Mouse (Mus musculus): Measurements from ENCODE around the gene Hcn2.
"Not testable (repeated sequence)": the region's sequence is repeated elsewhere in the genome, so short reads cannot be mapped to it uniquely, and the experiment has no call there.

Hcn2 gene

GRCm38 (mm10) chr10:79745411-79745810, 29.0 kb downstream of the Hcn2 start:
- DNase-seq, result no peak

DNA sequence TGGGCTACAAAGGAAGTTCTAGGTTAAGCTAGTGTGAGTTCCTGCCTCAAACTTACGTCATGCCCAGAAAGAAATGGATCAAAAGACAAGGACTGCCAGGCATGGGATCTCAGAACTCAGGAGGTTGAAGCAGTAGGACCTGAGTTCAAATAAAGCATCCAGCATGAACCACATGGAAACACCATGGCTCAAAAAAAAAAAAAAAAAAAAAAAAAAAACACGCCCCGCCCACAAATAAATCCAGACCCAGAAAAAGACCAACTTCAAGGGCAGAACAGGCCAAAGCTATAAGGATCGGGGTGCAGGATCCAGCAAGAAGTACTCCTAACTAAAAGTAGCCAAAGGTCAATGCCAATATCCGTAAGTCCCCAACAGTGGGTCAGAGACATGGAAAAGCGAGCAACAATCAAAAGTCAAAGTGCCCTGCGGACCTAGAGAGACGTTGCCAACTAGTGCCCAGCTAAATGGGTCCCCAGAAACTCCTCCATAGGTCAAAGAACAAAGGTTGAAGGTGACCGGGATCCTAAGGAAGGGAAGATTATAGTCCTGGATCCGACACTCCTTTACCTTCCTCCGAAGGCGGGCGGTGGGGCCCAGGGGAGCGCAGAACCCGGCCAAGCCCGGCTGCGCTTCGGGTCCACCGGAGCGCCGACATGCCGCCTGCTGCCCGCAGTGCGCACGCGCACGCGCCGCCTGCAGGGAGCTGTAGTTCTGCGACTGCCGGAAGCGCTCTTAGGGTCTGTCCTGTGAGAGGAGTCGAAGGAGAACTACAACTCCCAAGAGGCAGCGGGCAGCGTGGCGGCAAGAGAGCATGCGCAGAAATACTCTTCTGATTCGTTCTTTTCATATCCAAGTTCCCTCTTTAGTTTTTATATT, 29.7 kb downstream of the Hcn2 start, which contains the start of gene Polrmt:
TSS of gene Polrmt (minus strand) at position 684 of the 876 bp plus-strand sequence.
- peak; percentile 97 to 98 for DNase-seq

DNA sequence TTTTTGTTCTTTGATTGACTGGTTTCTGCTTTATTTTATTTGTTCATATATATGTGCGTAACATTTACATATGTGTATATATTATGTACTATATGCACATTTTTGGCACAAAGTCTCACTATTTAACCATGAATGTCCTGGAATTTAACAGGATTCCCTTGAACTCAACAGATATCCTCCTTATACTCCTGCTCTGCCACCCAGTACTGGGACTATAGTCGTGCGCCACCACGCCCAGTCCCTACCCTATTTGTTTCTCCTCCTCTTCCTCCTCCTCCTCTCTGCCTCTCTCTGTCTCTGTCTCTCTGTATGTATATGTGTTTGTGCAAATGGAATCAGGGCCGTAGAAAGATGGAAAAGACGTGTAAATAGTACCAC, 30.3 kb downstream of the Hcn2 start:
- DNase-seq, result peak in 1 of 2 experiments; percentile 22

GRCm38 (mm10) chr10:79748496-79748895, 32.1 kb downstream of the Hcn2 start:
- no peak for DNase-seq

- DNase-seq, result peak; percentile 76 to 81
These were observed 38.6 kb downstream of the Hcn2 start, which contains the start of gene Fgf22 for GRCm38 (mm10) chr10:79754856-79755516. Fgf22 (plus strand) TSS chr10:79755076.

DNA sequence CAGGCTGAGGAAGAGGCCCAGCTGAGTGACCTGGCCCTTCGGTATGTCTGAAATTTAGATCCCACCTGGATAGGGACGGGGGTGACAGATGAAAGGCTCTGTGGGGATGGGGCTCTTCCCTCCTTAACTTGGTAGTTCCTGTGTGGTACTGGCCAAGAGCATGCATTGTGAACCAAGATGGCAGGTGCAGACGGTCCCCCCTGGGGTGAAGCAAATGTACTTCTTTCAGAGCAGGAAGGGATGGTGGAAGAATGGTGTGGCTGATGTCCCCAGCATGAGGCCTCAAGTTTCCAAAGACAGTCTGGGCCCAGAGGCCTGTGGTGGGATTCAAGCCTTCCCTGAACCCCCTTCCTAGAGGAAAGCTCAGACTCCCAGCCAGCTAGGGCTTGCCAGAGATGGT, 39.4 kb downstream of the Hcn2 start:
- peak; percentile 40 to 42 for DNase-seq

GRCm38 (mm10) chr10:79756660-79757059, 40.2 kb downstream of the Hcn2 start:
- DNase-seq, result peak in 1 of 2 experiments; percentile 17

DNA sequence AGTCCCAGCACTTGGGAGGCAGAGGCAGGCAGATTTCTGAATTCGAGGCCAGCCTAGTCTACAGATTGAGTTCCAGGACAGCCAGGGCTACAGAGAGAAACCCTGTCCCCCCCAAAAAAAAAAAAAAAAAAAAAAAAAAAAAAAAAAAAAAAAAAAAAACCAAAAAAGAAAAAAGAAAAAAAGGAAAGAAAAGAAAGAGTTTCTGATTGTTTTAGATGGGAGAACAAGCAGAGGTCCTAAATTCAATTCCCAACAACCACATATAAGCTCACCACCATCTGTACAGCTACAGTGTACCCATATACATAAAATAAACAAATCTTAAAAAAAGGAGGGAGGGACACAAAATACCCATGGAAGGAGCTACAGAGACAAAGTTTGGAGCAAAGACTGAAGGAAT, 43.2 kb downstream of the Hcn2 start:
- DNase-seq, result not testable (repeated sequence)

DNA sequence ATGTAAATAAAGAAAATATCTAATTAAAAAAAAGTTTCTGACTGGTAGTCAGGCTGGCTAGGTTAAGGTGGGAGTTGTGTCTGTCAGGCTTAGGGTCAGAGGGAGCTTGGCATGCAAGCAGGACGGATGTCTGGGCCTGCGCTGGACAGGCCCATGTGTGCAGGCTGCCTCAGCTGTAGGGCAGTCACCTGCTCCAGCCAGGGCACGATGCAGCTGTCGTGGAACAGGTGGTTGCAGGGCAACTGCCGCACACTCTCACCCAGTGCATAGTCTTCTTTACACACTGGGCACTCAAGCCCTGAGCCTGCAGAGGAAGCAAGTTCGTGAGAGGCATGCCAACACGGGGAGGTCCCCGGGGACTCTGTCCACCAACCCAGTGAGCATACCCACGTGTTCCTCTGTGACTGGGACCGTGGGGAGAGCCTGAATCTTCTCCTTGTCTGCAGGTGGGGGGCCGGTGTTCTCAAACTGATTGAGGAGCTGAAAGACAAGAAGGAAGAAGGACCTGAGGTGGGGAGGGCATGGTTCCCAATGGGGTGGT, 44.2 kb downstream of the Hcn2 start:
- no peak for DNase-seq

- no peak for DNase-seq
These were observed 46.4 kb downstream of the Hcn2 start for GRCm38 (mm10) chr10:79762875-79763274.

DNA sequence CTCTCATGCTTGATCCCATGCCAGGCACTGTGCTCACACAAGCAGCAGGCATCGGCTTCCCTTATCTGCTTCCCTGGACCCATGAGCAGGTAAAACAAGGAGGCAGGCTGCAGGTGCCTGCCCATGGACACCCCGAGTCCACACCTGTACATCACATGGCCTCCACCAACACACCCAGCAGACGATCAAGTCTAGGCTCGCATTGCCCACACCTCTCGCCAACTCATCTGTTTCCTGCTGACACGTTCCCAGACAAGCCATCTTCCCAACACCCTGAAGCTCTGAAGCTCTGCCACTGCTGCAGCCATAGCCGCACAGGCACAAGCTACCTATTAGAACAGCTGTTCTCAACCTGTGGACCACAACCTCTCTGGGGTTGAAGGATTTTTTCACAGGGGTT, 47.8 kb downstream of the Hcn2 start:
- DNase-seq, result peak; percentile 35 to 38

GRCm38 (mm10) chr10:79765228-79765745, 48.9 kb downstream of the Hcn2 start:
- peak in 1 of 2 experiments; percentile 28 for DNase-seq

DNA sequence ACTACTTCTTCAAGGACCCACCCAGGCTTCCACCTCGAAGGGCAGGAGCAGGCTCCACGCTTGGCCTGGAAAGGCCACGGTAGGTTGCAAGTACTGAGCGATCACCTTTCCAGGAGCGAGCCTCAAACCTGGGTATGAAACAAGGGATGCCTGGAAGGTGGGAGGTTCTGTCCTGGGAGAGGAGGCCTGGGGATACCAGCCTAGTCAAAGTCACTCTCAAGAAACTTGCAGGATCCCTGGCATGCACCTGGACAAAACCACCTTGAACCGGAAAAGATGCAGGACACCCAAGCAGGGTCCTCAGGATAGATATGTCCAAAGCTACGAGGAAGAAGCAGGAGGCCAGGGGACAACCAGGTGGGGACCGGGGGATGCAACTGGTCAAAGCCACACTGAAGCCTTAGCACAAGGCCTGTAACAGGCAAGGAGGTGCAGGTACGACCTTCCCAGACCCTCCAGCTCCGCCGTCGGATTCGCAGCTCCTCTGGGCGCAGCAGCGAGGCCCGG, 49.6 kb downstream of the Hcn2 start:
- DNase-seq, result peak in 1 of 2 experiments; percentile 19

DNA sequence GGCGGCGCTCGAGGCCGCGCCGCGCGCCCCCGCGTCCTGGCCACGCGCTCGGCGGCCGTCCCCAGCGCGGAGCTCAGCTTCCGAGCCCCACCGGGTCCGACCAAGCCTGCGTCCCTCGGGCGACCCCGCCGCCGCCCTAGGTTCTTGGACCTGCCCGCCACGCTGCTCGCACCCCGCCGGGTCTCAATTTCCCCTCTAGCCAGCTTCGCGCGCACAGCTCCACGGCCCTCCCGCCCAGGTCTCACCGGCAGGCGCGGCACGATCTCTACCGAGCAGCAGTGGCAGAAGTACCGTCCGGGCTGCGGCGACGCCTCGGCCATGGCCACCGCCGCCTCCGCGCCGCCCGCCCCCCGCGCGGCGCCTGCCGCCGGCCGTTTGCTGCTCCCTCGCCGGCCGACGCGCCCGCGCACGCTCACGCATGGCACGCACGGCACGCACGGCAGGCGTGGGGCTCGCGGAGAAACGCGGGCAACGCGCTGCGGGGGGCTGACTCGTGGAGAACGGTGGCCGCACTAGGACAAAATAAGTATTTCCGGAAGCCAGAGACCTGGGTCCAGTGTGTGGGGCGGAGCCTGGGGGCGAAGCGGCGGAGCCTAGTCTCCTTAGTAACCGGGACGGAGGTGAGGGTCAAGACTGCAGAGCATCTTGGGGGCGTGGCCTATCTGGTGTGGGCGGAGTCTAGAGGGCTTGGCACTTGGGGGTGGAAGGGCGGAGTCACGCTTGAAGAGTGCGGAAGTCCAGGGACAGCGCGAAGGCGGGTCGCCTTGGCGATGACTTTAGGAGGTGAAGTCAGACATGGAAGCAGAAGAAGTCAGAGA, 50.3 kb downstream of the Hcn2 start, which contains the start of gene Rnf126:
TSS of gene Rnf126 (minus strand) at position 445 of the 818 bp plus-strand sequence.
- peak; percentile 99 to 100 for DNase-seq

DNA sequence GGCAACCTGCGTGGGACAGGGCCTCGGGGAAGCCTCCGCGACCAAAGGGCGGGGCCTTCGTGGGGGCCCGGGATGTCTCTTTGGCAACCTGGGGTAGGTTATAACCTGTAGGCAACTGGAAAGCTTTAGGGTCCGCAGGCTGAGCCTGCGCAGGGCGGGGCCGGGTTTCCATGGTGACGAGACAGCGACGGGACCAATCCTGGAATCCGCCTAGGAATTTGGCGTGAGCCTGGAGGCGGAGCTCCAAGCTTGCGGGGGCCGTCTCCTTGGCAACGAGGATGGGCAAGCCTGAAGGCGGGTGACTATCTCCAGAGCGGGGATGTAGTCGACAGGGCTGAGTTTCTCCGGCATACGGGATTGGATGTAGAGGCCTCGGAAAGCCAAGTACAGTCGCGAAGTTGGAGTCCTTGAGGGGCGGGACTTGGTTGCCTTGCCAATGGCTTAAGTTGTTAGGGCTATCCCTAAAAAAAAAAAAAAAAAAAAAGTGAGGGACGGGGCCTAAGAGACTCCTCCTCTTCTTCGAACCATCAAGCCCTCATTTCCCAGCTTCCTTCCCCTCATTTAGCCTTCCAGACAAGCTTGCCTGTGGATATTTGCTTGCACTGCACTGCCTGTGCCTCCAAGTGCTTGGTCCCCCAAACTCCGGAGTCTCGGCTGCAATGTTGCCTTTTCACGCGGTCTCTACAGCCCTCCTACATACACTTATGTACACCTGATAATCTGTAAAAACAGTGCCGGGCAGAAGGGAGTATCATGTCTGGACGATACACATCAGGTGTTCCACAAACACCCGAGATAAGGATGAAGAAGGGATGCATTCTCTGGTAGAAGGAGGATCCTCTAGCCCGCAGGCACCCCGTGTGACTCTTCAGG, 51.2 kb downstream of the Hcn2 start:
- DNase-seq, result peak; percentile 99

GRCm38 (mm10) chr10:79768400-79768799, 52.0 kb downstream of the Hcn2 start:
- peak; percentile 91 to 94 for DNase-seq

GRCm38 (mm10) chr10:79769329-79769728, 52.9 kb downstream of the Hcn2 start:
- DNase-seq, result no peak

DNA sequence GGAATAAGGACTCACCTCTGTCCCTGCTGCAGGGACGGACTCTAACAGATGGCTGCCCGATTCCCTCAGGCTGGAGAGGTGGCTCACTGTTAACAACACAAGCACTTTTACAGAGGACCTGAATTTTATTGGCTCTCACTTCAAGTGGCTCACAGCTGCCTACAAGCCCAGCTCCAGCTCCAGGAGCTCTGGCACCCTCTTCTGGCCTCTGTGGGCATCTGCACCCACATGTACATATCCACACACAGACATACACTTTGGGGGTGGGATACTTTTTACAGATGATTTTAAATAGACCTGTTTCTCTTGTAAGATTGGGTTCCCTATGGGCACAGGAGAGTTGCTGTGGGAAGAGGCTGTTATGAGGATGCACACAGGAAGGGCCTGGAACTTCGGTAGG, 55.9 kb downstream of the Hcn2 start:
- no peak for DNase-seq

GRCm38 (mm10) chr10:79773208-79773607, 56.8 kb downstream of the Hcn2 start:
- DNase-seq, result no peak

DNA sequence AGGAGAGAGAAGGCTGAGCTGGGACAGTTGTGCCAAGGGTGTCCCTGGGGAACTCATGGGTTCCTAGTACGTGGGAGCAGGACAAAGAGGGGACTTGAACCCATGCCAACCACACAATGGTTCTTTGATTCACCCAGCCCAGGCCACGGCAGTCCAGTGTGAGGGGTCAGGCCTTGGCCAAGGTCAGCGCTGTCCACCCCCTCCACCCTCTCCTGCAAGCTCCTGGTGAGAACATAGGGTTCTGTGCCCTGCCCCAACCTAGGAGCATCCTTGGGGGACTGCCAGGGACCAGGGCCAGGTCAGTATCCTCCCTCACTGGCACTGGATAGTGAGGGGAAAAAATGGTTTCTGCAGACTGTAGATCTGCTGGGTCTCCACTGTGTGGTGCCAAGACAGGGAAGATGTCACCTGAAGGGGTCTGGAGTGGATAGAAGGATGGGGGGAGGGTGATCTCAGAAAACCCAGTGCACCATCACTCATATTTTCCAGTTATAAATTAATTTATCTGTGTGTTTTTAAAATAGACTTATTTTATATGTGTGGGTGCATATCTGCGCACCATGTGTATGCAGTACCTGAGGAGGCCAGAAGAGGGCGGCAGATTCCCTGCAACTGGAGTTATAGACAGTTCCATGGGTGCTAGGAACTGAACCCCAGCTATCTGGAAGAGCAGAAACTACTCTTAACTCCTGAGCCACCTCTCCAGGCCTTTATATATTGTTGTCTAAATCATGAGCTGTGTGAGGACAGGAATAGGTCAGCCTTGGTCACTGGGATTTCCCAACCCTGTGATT, 58.2 kb downstream of the Hcn2 start:
- peak in 1 of 2 experiments; percentile 39 for DNase-seq

All from cerebellum, postnatal 10 days (tissue).